Mouse (Mus musculus): Measurements from ENCODE around the gene Ate1. TPM values are rescaled to one million over a fixed set of nuclear protein-coding genes. Genes with fewer than 3 reads are reported as not detected.
A peak's percentile ranks its signal among the peaks of the same experiment; 100 is the strongest.
"Not testable (repeated sequence)": the region's sequence is repeated elsewhere in the genome, so short reads cannot be mapped to it uniquely, and the experiment has no call there.

The Ate1 gene
- 35.5 and 38.9 TPM in 2 replicates for total RNA-seq (2021)
- long read RNA-seq, experiment 1, full-length matches to known transcripts, result 15 of 23 reads
- long read RNA-seq, experiment 1, partial matches to known transcripts, result 0 of 23 reads
- long read RNA-seq, experiment 1, other reads (novel, unspliced or antisense), result 8 of 23 reads
- long read RNA-seq, experiment 2, full-length matches to known transcripts, result 13 of 16 reads
- long read RNA-seq, experiment 2, partial matches to known transcripts, result 0 of 16 reads
- long read RNA-seq, experiment 2, other reads (novel, unspliced or antisense), result 3 of 16 reads

GRCm38 (mm10) chr7:130520049-130520425 lies at the start of gene Ate1:
Ate1 (minus strand) TSS chr7:130520369.
- no peak for DNase-seq

GRCm38 (mm10) chr7:130568783-130569436 lies 48.7 kb upstream of the Ate1 start:
- peak; percentile 62 for DNase-seq

GRCm38 (mm10) chr7:130564596-130564995 lies 44.4 kb upstream of the Ate1 start:
- no peak for DNase-seq

GRCm38 (mm10) chr7:130563880-130564279 lies 43.7 kb upstream of the Ate1 start:
- no peak for DNase-seq

- DNase-seq, result no peak
Observed at GRCm38 (mm10) chr7:130563276-130563675, 43.1 kb upstream of the Ate1 start.

- DNase-seq, result no peak
Observed at GRCm38 (mm10) chr7:130560933-130561332, 40.8 kb upstream of the Ate1 start.

- no peak for DNase-seq
Observed at GRCm38 (mm10) chr7:130558592-130558991, 38.4 kb upstream of the Ate1 start.

- no peak for DNase-seq
Observed at GRCm38 (mm10) chr7:130555597-130555996, 35.4 kb upstream of the Ate1 start.

GRCm38 (mm10) chr7:130553321-130553720 lies 33.2 kb upstream of the Ate1 start:
- DNase-seq, result no peak

GRCm38 (mm10) chr7:130552780-130553179 lies 32.6 kb upstream of the Ate1 start:
- DNase-seq, result no peak

- no peak for DNase-seq
Observed at GRCm38 (mm10) chr7:130547635-130548175, 27.5 kb upstream of the Ate1 start.

GRCm38 (mm10) chr7:130546791-130547484 lies 26.8 kb upstream of the Ate1 start:
- peak; percentile 96 for DNase-seq

- DNase-seq, result no peak
Observed at GRCm38 (mm10) chr7:130546421-130546790, 26.2 kb upstream of the Ate1 start.

GRCm38 (mm10) chr7:130545893-130546292 lies 25.7 kb upstream of the Ate1 start:
- no peak for DNase-seq

- no peak for DNase-seq
Observed at GRCm38 (mm10) chr7:130545401-130545800, 25.2 kb upstream of the Ate1 start.

GRCm38 (mm10) chr7:130543181-130543580 lies 23.0 kb upstream of the Ate1 start:
- no peak for DNase-seq

GRCm38 (mm10) chr7:130540176-130540575 lies 20.0 kb upstream of the Ate1 start:
- no peak for DNase-seq

- DNase-seq, result no peak
Observed at GRCm38 (mm10) chr7:130537068-130537467, 16.9 kb upstream of the Ate1 start.

- no peak for DNase-seq
Observed at GRCm38 (mm10) chr7:130535174-130535573, 15.0 kb upstream of the Ate1 start.

GRCm38 (mm10) chr7:130533316-130534260 lies 13.4 kb upstream of the Ate1 start:
- DNase-seq, result peak; percentile 95

GRCm38 (mm10) chr7:130531138-130531537 lies 11.0 kb upstream of the Ate1 start:
- not testable (repeated sequence) for DNase-seq

- no peak for DNase-seq
Observed at GRCm38 (mm10) chr7:130527306-130527705, 7.1 kb upstream of the Ate1 start.
